Mouse (Mus musculus): ENCODE data around the gene Kng2. TPM values are rescaled to one million over a fixed set of nuclear protein-coding genes. Genes with fewer than 3 reads are reported as not detected.
A peak's percentile ranks its signal among the peaks of the same experiment; 100 is the strongest.
"Not testable (repeated sequence)": the region's sequence is repeated elsewhere in the genome, so short reads cannot be mapped to it uniquely, and the experiment has no call there.

Gene Kng2
- 1.4 and 2.5 TPM in 2 replicates for polyA plus RNA-seq (2014; fragmentation: Nextera tagmentation; extraction: Ambion mirVana)

DNA sequence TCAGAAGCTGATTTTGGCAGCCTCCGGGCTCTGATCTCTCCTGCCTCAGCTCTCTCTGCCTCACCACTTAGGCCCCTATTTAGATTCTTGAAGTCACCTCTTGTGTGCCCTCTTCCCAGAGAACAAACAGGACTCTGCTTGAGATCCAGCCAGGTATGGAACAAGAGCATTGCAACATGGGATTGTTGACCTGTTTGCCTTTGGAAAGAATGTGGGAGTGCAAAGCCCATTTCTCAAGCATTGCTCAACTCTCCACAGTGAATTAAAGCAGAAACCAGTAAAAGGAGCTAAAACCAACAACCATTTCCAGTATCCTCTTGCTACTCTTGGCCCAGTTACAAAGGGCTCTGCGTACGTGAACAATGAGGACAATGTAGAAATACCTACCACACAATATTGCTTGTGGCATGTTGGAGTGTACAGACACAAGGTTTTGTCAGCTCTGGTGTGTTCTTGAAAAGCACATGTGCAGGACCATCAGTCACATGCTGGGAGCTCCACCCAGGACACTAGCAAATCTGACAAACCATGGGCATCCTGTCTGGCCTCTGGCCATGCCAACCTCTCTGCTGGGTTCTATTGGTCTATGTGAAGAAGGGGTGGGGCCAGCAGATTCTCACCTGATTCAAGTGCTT lies at the start of gene Kng2:
Gene Kng2, minus strand, starts transcription at position 517 of the 635 bp plus-strand sequence.
- H3K27me3 ChIP-seq (ENCODE audit: control insufficient read depth, insufficient read depth, low read length); H3K4me3 ChIP-seq (ENCODE audit: low read length); H3K9ac ChIP-seq (ENCODE audit: low read depth, low read length); H3K27ac ChIP-seq (ENCODE audit: low read depth, low read length); ATAC-seq (ENCODE audit: low FRiP score, low TSS enrichment); H3K9me3 ChIP-seq (ENCODE audit: control insufficient read depth, low read length); H3K4me1 ChIP-seq (ENCODE audit: control insufficient read depth, insufficient read depth, low read length); H3K36me3 ChIP-seq (ENCODE audit: control insufficient read depth, insufficient read depth, low read length); H3K4me2 ChIP-seq (replicated peaks; ENCODE audit: low read depth, low read length): not testable (repeated sequence)
- WGBS, result 67% methylated on average over 3 of the region's 3 CpGs

DNA sequence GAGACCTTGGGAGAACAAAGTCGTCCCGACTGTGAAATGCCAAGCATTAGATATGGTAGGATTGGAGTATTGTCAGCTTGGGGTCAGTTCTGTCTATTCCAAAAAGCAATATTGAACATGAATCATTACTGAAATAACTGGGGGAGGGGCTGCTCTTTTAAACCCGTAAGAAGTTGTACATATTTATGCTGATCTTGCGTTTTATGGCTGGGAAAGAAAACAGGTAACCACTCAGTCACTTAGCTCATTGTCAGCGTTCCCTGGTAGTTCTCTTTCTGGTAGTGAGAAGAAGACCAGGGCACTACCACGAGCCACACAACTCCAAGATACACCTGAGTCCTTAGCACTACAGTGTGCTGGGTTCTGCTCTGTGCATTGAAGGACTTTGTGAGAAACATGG lies 48.2 kb upstream of the Kng2 start:
- not testable (repeated sequence) for H3K4me2 ChIP-seq (replicated peaks; ENCODE audit: low read depth, low read length); H3K4me1 ChIP-seq (ENCODE audit: control insufficient read depth, insufficient read depth, low read length); H3K9me3 ChIP-seq (ENCODE audit: control insufficient read depth, low read length); ATAC-seq (ENCODE audit: low FRiP score, low TSS enrichment); H3K36me3 ChIP-seq (ENCODE audit: control insufficient read depth, insufficient read depth, low read length); H3K4me3 ChIP-seq (ENCODE audit: low read length); H3K27ac ChIP-seq (ENCODE audit: low read depth, low read length); H3K9ac ChIP-seq (ENCODE audit: low read depth, low read length); H3K27me3 ChIP-seq (ENCODE audit: control insufficient read depth, insufficient read depth, low read length)
- 86% methylated on average over 6 of the region's 6 CpGs for WGBS

GRCm38 (mm10) chr16:23060781-23061325 lies 31.6 kb upstream of the Kng2 start:
- not testable (repeated sequence) for H3K36me3 ChIP-seq (ENCODE audit: control insufficient read depth, insufficient read depth, low read length); H3K9ac ChIP-seq (ENCODE audit: low read depth, low read length); H3K27me3 ChIP-seq (ENCODE audit: control insufficient read depth, insufficient read depth, low read length); H3K4me1 ChIP-seq (ENCODE audit: control insufficient read depth, insufficient read depth, low read length); H3K9me3 ChIP-seq (ENCODE audit: control insufficient read depth, low read length); H3K27ac ChIP-seq (ENCODE audit: low read depth, low read length); H3K4me3 ChIP-seq (ENCODE audit: low read length); H3K4me2 ChIP-seq (replicated peaks; ENCODE audit: low read depth, low read length)
- ATAC-seq (ENCODE audit: low FRiP score, low TSS enrichment), result peak; percentile 93
- 49% methylated on average over 5 of the region's 5 CpGs for WGBS

GRCm38 (mm10) chr16:23059630-23060029 lies 30.3 kb upstream of the Kng2 start:
- not testable (repeated sequence) for H3K9me3 ChIP-seq (ENCODE audit: control insufficient read depth, low read length); ATAC-seq (ENCODE audit: low FRiP score, low TSS enrichment); H3K27ac ChIP-seq (ENCODE audit: low read depth, low read length)

DNA sequence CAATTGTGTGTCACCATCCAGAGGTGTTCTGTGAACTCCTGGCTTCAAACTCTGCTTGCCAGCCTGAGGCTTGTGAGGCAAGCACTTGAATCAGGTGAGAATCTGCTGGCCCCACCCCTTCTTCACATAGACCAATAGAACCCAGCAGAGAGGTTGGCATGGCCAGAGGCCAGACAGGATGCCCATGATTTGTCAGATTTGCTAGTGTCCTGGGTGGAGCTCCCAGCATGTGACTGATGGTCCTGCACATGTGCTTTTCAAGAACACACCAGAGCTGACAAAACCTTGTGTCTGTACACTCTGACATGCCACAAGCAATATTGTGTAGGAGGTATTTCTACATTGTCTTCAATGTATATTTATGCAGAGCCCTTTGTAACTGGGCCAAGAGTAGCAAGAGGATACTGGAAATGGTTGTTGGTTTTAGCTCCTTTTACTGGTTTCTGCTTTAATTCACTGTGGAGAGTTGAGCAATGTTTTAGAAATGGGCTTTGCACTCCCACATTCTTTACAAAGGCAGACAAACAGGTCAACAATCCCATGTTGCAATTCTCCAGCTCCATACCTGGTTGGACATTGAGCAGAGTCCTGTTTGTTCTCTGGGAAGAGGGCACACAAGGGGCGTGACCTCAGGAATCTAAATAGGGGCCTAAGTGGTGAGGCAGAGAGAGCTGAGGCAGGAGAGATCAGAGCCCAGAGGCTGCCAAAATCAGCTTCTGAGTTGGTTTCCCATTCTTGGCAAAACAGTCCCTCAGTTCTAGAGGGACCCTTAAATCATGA lies 28.6 kb upstream of the Kng2 start, which contains the start of gene Kng1:
Gene Kng1, plus strand, starts transcription at position 198 of the 780 bp plus-strand sequence.
- H3K27ac ChIP-seq (ENCODE audit: low read depth, low read length); H3K9ac ChIP-seq (ENCODE audit: low read depth, low read length); H3K9me3 ChIP-seq (ENCODE audit: control insufficient read depth, low read length); H3K4me1 ChIP-seq (ENCODE audit: control insufficient read depth, insufficient read depth, low read length); H3K4me3 ChIP-seq (ENCODE audit: low read length); H3K27me3 ChIP-seq (ENCODE audit: control insufficient read depth, insufficient read depth, low read length); H3K4me2 ChIP-seq (replicated peaks; ENCODE audit: low read depth, low read length); H3K36me3 ChIP-seq (ENCODE audit: control insufficient read depth, insufficient read depth, low read length); ATAC-seq (ENCODE audit: low FRiP score, low TSS enrichment): not testable (repeated sequence)
- WGBS, result 80% methylated on average over 1 of the region's 1 CpGs

More at GRCm38 (mm10) chr16:23059630-23060029, 30.3 kb upstream of the Kng2 start:
- 54% methylated on average over 4 of the region's 4 CpGs for WGBS
- H3K9ac ChIP-seq (ENCODE audit: low read depth, low read length); H3K27me3 ChIP-seq (ENCODE audit: control insufficient read depth, insufficient read depth, low read length); H3K4me3 ChIP-seq (ENCODE audit: low read length); H3K36me3 ChIP-seq (ENCODE audit: control insufficient read depth, insufficient read depth, low read length); H3K4me2 ChIP-seq (replicated peaks; ENCODE audit: low read depth, low read length); H3K4me1 ChIP-seq (ENCODE audit: control insufficient read depth, insufficient read depth, low read length): not testable (repeated sequence)

DNA sequence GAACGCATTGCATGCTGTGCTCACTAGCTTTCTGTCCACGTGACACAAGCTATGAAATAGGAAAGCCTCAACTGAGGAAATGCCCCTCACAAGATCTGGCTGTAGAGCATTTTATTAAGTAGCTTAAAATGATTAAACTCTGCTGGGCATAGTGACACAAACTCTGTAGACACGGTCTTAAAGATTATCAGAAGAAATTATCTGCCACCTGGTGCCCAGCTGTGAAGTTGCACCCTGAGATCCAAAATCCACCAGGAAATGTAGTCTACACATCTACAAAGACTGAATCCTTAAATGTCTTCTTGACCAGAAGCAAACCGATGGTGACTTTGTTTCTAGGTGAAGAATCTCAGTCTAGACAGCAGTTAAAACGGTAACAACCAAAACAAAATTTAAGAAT lies 17.0 kb upstream of the Kng2 start:
- Histone ChIP-seq H3K9ac (ENCODE audit: low read depth, low read length) (no peak overlapping the region), H3K27me3 (ENCODE audit: control insufficient read depth, insufficient read depth, low read length) (no peaks in the 10 kb centered on the region), H3K27ac (ENCODE audit: low read depth, low read length) (no peak overlapping the region), H3K36me3 (ENCODE audit: control insufficient read depth, insufficient read depth, low read length) (no peaks in the 10 kb centered on the region), H3K9me3 (ENCODE audit: control insufficient read depth, low read length) (no peaks in the 10 kb centered on the region), H3K4me1 (ENCODE audit: control insufficient read depth, insufficient read depth, low read length) (no peaks in the 10 kb centered on the region), H3K4me3 (ENCODE audit: low read length) (no peak overlapping the region), H3K4me2 (replicated peaks; ENCODE audit: low read depth, low read length) (no peak overlapping the region)
- no peak for ATAC-seq (ENCODE audit: low FRiP score, low TSS enrichment)
- 66% methylated on average over 5 of the region's 5 CpGs for WGBS

DNA sequence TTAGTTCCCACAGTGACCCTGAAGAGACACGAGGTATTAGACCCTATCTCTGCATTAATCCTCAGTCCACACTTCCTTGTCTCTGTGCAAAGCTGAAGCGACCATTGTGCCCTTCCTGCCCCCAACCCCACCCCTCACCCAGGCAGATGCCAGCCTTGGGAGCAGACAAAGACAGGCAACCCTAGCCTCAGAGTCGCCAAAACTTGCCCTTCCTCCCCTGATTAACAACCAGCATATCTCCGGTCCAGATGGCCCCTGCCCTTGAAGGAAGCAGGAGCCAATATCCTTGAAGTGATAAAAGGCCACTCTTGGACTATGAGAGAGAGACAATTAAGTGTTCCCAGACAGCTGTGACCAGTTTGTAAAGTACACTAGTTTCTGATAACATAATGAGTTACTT lies 11.6 kb upstream of the Kng2 start:
- Histone ChIP-seq H3K4me2 (replicated peaks; ENCODE audit: low read depth, low read length) (no peak overlapping the region), H3K9me3 (ENCODE audit: control insufficient read depth, low read length) (no peaks in the 10 kb centered on the region), H3K9ac (ENCODE audit: low read depth, low read length) (no peak overlapping the region), H3K27me3 (ENCODE audit: control insufficient read depth, insufficient read depth, low read length) (no peaks in the 10 kb centered on the region), H3K4me3 (ENCODE audit: low read length) (no peak overlapping the region), H3K36me3 (ENCODE audit: control insufficient read depth, insufficient read depth, low read length) (no peaks in the 10 kb centered on the region), H3K4me1 (ENCODE audit: control insufficient read depth, insufficient read depth, low read length) (no peaks in the 10 kb centered on the region), H3K27ac (ENCODE audit: low read depth, low read length) (no peak overlapping the region)
- no peak for ATAC-seq (ENCODE audit: low FRiP score, low TSS enrichment)
- WGBS, result 17% methylated on average over 4 of the region's 4 CpGs

GRCm38 (mm10) chr16:23039281-23039680 lies 10.0 kb upstream of the Kng2 start:
- Histone ChIP-seq H3K9ac (ENCODE audit: low read depth, low read length) (no peak overlapping the region), H3K27ac (ENCODE audit: low read depth, low read length) (no peak overlapping the region), H3K4me1 (ENCODE audit: control insufficient read depth, insufficient read depth, low read length) (no peaks in the 10 kb centered on the region), H3K4me2 (replicated peaks; ENCODE audit: low read depth, low read length) (no peak overlapping the region), H3K27me3 (ENCODE audit: control insufficient read depth, insufficient read depth, low read length) (no peaks in the 10 kb centered on the region), H3K4me3 (ENCODE audit: low read length) (no peak overlapping the region), H3K9me3 (ENCODE audit: control insufficient read depth, low read length) (no peaks in the 10 kb centered on the region), H3K36me3 (ENCODE audit: control insufficient read depth, insufficient read depth, low read length) (no peaks in the 10 kb centered on the region)
- ATAC-seq (ENCODE audit: low FRiP score, low TSS enrichment), result no peak
- whole genome bisulfite sequencing, result 92% methylated on average over 4 of the region's 4 CpGs

- ATAC-seq (ENCODE audit: low FRiP score, low TSS enrichment), result no peak
- no peak overlapping the region for H3K27ac ChIP-seq (ENCODE audit: low read depth, low read length)
- WGBS, result 83% methylated on average over 7 of the region's 7 CpGs
- H3K27me3 ChIP-seq (ENCODE audit: control insufficient read depth, insufficient read depth, low read length), result no peaks in the 10 kb centered on the region
- no peak overlapping the region for H3K4me3 ChIP-seq (ENCODE audit: low read length)
- H3K9ac ChIP-seq (ENCODE audit: low read depth, low read length), result no peak overlapping the region
- H3K9me3 ChIP-seq (ENCODE audit: control insufficient read depth, low read length), result no peaks in the 10 kb centered on the region
- no peaks in the 10 kb centered on the region for H3K4me1 ChIP-seq (ENCODE audit: control insufficient read depth, insufficient read depth, low read length)
- H3K36me3 ChIP-seq (ENCODE audit: control insufficient read depth, insufficient read depth, low read length), result no peaks in the 10 kb centered on the region
- no peak overlapping the region for H3K4me2 ChIP-seq (replicated peaks; ENCODE audit: low read depth, low read length)
Measured at GRCm38 (mm10) chr16:23037744-23038143, 8.5 kb upstream of the Kng2 start.

Measured in kidney, embryonic 14.5 days (tissue).